Mouse (Mus musculus) heart, postnatal 0 days (tissue): ENCODE results near the gene Efemp2.

Experiments used
- CTCF ChIP-seq: IDR thresholded peaks from 2 replicates; pipeline ENCODE4 v1.5.1; 2016; ENCODE audit warnings: antibody characterized with exemption, control low read depth, low read depth
- EP300 ChIP-seq: IDR thresholded peaks from 2 replicates; pipeline ENCODE4 v1.6.1; 2016; ENCODE audit warnings: antibody characterized with exemption, low read depth

DNA sequence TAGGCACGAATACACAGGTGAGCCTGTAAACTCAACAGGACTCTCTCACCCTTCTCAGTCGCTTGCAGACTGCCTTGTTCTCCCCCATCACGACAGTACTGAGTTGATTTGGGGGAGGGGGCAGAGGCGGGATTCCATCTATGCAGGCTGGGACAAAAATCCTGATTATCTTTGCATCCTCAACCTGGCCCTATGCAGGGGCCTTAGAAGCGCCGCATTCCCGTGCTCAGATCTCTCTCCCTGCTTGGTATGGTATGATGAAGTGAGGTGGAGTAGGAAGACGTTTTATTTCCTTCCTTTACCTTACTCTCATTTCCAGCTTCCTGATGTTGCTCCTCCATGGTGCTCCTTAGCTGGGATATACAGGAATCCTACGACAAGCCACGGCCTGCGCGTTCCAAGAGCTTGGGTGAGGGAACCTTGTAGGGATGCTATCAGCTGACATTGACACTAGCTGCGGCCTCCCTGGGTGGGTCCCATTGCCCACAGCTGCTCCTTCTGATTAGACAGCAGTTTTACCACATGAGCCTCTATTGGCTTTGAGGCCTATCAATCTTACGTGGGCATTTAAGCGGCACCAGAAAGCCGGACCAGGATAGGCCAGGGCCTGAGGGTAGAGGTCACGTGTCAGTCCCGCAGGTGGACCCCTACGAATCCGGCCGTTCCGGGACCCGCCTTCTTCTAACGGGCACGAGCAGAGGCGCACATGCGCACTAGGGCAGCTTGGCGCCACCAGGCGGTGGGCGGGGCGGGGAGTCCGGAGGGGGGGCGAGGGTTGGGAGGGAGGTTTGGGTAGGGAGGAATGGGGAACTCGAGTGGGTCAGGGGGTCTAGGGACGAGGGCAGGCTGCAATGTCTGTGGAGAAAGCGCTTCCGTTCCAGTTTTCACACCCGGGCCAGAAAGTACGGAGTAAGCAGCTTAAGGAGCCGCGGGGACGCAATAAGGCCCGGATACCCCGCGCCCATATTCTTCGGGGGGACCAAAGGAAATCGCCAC is 36.6 kb downstream of the Efemp2 start, which contains the start of gene Snx32:
- peak; percentile 35 for TF ChIP-seq CTCF
- no peak for TF ChIP-seq EP300
